Mouse (Mus musculus): Measurements from ENCODE around the gene Etnk2.

DNA sequence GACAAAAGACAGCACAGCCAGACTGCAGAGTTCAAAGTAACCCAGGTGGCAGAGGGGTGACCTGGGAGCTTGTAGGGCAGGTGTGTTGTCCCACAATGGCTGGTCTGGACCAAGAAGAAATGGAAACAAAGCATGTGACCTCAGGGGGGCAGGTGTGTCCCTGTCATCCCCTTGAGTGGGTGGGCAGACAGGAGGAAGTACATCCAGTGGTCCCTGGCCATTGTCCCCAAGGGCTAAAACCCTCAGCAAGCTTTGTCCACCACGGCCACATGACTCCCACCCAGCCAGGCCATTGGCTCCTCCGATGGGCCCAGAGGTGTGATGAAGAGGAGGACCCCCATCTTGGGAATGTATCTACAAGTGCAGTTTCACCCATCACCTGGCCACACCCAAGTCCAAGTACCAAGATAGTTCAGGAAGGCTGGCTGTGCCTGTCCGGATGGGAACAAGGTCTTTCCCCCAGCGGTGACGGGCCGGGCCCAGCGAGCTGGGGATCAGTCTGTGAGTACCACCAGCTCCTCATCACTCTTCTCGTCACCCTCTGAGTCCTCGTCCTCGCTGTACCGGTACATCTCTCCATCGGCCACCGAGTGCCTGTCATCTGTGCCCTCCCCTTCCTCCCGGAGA lies 19.9 kb downstream of the Etnk2 start:
- TF ChIP-seq CTCF (IDR thresholded peaks at IDR 0.05; ENCODE audit: insufficient read depth, low read depth, low read length) (no peak), POLR2A (IDR thresholded peaks at IDR 0.05; ENCODE audit: insufficient read depth, low read depth, low read length) (no peak)

All from olfactory bulb, adult 2 months (tissue).